14 mouse cellular contexts compared by ENCODE assay signal in the genomic region with DNA sequence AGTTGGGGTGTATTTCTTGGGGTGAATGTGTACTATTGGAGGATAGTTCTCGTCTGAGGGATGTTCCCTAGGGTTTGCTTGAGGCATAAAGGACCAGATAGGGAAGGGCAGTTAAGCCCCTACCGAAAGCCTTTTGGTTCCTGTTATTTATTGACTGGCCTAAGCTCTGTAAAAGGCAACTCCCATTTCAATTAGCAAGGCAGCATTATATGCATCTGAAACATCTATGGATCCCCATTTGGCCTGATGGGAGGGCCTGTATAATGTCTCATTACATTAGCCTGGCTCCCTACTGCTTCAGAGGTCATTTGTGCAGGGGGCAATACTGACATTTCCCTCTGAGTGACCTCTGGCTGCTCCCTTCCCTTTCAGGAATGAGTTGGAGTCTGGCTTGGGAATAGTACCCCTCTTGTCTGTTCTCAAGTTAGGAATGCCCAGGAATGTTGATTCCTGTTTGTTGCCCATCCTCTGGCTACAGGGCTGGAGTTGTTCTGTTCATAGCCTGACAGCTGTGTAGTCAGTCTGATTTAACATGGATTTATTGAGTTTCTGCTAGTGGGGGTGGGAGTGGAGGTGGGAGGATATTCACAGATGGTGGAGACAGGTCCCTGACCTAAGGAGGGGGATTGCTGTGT. TPM values are rescaled to one million over a fixed set of nuclear protein-coding genes. Genes with fewer than 3 reads are reported as not detected.
DNase-seq lines count a peak whose midpoint lies in the region; ATAC-seq and TF ChIP-seq lines count a peak whose summit lies in the region.
"Had no signal": no experiment of that assay in that cellular context is flagged by ENCODE, and none has a peak within 500 bp of the region (broad histone marks: within the 10 kb centered on the region; RNA-seq: fewer than 3 reads in every experiment).

No protein-coding gene starts in this region.

- H3K9ac ChIP-seq in intestine, embryonic 15.5 days: no peak overlapping the region
- no peak overlapping the region for H3K9ac ChIP-seq in intestine, postnatal 0 days (ENCODE audit: low read depth, low read length)
- H3K9ac ChIP-seq in neural tube, embryonic 11.5 days (ENCODE audit: low read length): no peak overlapping the region

- peak; percentile 48 for ATAC-seq in intestine, embryonic 15.5 days
- no peak for ATAC-seq in intestine, postnatal 0 days
- ATAC-seq in neural tube, embryonic 11.5 days (ENCODE audit: insufficient read depth, low FRiP score, low TSS enrichment): peak; percentile 72
- ATAC-seq: inflammation-experienced regulatory T-cells, adult 6 months; lung, postnatal 0 days had no signal

- TF ChIP-seq CTCF in cerebellum, adult 2 months (IDR thresholded peaks at IDR 0.05; ENCODE audit: borderline replicate concordance, insufficient read depth, low read depth, low read length): no peak
- no peak for TF ChIP-seq CTCF in intestine, postnatal 0 days (IDR thresholded peaks at IDR 0.05; ENCODE audit: low read depth)

- DNase-seq in cerebellum, adult 2 months: no peak
- no peak for DNase-seq in cerebellum, adult 11 months
- peak; percentile 67 for DNase-seq in embryo, embryonic 10 days (ENCODE audit: low spot score)
- DNase-seq in neural tube, embryonic 11.5 days (ENCODE audit: low spot score): peak; percentile 35
- DNase-seq in spleen, postnatal 36 days (ENCODE audit: low spot score in 2 of 2): no peak
- no peak for DNase-seq in gastrocnemius, adult 18-20 months (ENCODE audit: low spot score)
- DNase-seq: adrenal gland, postnatal 14 days had no signal

- WGBS in cerebellum, adult 2 months: 75% methylated on average over 2 of the region's 2 CpGs
- 58% methylated on average over 2 of the region's 2 CpGs for WGBS in intestine, embryonic 15.5 days
- 45% methylated on average over 2 of the region's 2 CpGs for WGBS in intestine, postnatal 0 days
- WGBS in neural tube, embryonic 11.5 days: 5% methylated on average over 2 of the region's 2 CpGs

- no peak overlapping the region for H3K4me2 ChIP-seq in intestine, embryonic 15.5 days (replicated peaks)
- no peak overlapping the region for H3K4me2 ChIP-seq in intestine, postnatal 0 days (replicated peaks; ENCODE audit: low read depth)
- no peak overlapping the region for H3K4me2 ChIP-seq in neural tube, embryonic 11.5 days (ENCODE audit: low read depth)
- H3K4me2 ChIP-seq: heart, embryonic 11.5 days; liver, embryonic 11.5 days had no signal

- H3K9me3 ChIP-seq in intestine, embryonic 15.5 days: no peaks in the 10 kb centered on the region
- H3K9me3 ChIP-seq in intestine, postnatal 0 days (ENCODE audit: control insufficient read depth): no peaks in the 10 kb centered on the region
- no peaks in the 10 kb centered on the region for H3K9me3 ChIP-seq in neural tube, embryonic 11.5 days (ENCODE audit: control insufficient read depth, low read length)

- no peak overlapping the region for H3K4me3 ChIP-seq in cerebellum, adult 2 months (replicated peaks; ENCODE audit: insufficient read depth, low read depth, low read length)
- H3K4me3 ChIP-seq in intestine, embryonic 15.5 days (replicated peaks): no peak overlapping the region
- no peak overlapping the region for H3K4me3 ChIP-seq in intestine, postnatal 0 days (ENCODE audit: low read depth, low read length)
- H3K4me3 ChIP-seq in neural tube, embryonic 11.5 days (ENCODE audit: low read depth, low read length): no peak overlapping the region

- peak overlapping the region; percentile 1 for H3K27ac ChIP-seq in cerebellum, adult 2 months (ENCODE audit: insufficient read depth, low read length)
- no peak overlapping the region for H3K27ac ChIP-seq in intestine, embryonic 15.5 days
- no peak overlapping the region for H3K27ac ChIP-seq in intestine, postnatal 0 days (ENCODE audit: low read depth, low read length)
- H3K27ac ChIP-seq in neural tube, embryonic 11.5 days (ENCODE audit: low read depth, low read length): peak overlapping the region; percentile 36; the same call in 1 of the 2 replicates

- no peaks in the 10 kb centered on the region for H3K27me3 ChIP-seq in cerebellum, adult 2 months (ENCODE audit: control insufficient read depth, insufficient read depth, low read length)
- H3K27me3 ChIP-seq in intestine, embryonic 15.5 days (replicated peaks): no peaks in the 10 kb centered on the region
- no peaks in the 10 kb centered on the region for H3K27me3 ChIP-seq in intestine, postnatal 0 days (replicated peaks; ENCODE audit: control insufficient read depth, insufficient read depth, low read length)
- no peaks in the 10 kb centered on the region for H3K27me3 ChIP-seq in neural tube, embryonic 11.5 days (ENCODE audit: control insufficient read depth, insufficient read depth, low read length)

- H3K4me1 ChIP-seq in cerebellum, adult 2 months (ENCODE audit: control insufficient read depth, insufficient read depth, low read length): peaks cover 22% of the 10 kb centered on the region; the same call in 1 of the 2 replicates
- peaks cover 20% of the 10 kb centered on the region for H3K4me1 ChIP-seq in intestine, embryonic 15.5 days (replicated peaks)
- H3K4me1 ChIP-seq in intestine, postnatal 0 days (replicated peaks; ENCODE audit: control insufficient read depth, insufficient read depth, low read length): peaks cover 7% of the 10 kb centered on the region
- H3K4me1 ChIP-seq in neural tube, embryonic 11.5 days (ENCODE audit: control insufficient read depth, insufficient read depth, low read length): peaks cover 20% of the 10 kb centered on the region

- no peak for TF ChIP-seq POLR2A in cerebellum, adult 2 months (IDR thresholded peaks at IDR 0.05; ENCODE audit: borderline replicate concordance, insufficient read depth, low read length)

- no peaks in the 10 kb centered on the region for H3K36me3 ChIP-seq in intestine, embryonic 15.5 days
- peaks cover 6% of the 10 kb centered on the region; the same call in 1 of the 2 replicates for H3K36me3 ChIP-seq in intestine, postnatal 0 days (ENCODE audit: control insufficient read depth, insufficient read depth)
- no peaks in the 10 kb centered on the region for H3K36me3 ChIP-seq in neural tube, embryonic 11.5 days (ENCODE audit: control insufficient read depth, insufficient read depth, low read length)

RNA-seq across cellular contexts. Expression of a gene that starts 17.3 kb away (rescaled TPM):
- 46.3 and 54.8 TPM in 2 replicates for polyA plus RNA-seq in cerebellum, adult 2 months (2012; rRNA removed)
- polyA plus RNA-seq in intestine, embryonic 15.5 days (2015; fragmentation: Nextera tagmentation; extraction: Ambion mirVana): 16.9 and 18.7 TPM in 2 replicates
- polyA plus RNA-seq in intestine, postnatal 0 days (2015; fragmentation: Nextera tagmentation; extraction: Ambion mirVana): 16.9 and 17.6 TPM in 2 replicates
- 20.9 and 23.3 TPM in 2 replicates for polyA plus RNA-seq in neural tube, embryonic 11.5 days (2014; fragmentation: Nextera tagmentation; extraction: Ambion mirVana)
- 10 to 100 TPM; 39.3 to 43.9 TPM for total RNA-seq in gastrocnemius, adult 18-20 months (2021)

RNA-seq across cellular contexts. Expression of a gene that starts 47.1 kb away (rescaled TPM):
- 4.9 and 5.4 TPM in 2 replicates for polyA plus RNA-seq in cerebellum, adult 2 months (2012; rRNA removed)
- polyA plus RNA-seq in intestine, embryonic 15.5 days (2015; fragmentation: Nextera tagmentation; extraction: Ambion mirVana): 0.10 and 0.15 TPM in 2 replicates
- 0.03 and 0.10 TPM in 2 replicates for polyA plus RNA-seq in intestine, postnatal 0 days (2015; fragmentation: Nextera tagmentation; extraction: Ambion mirVana)
- polyA plus RNA-seq in neural tube, embryonic 11.5 days (2014; fragmentation: Nextera tagmentation; extraction: Ambion mirVana): 2.4 and 2.6 TPM in 2 replicates
- not detected for total RNA-seq in gastrocnemius, adult 18-20 months (2021)
- total RNA-seq: adrenal gland, postnatal 14 days; monocyte, adult 5-6 weeks had no signal
- polyA plus RNA-seq: heart, embryonic 11.5 days; inflammation-experienced regulatory T-cells, adult 6 months; liver, embryonic 11.5 days had no signal

Comparison
In these comparisons a context has a peak if more than half of its experiments do, and no peak if none do; other contexts are left out.
1. DNase-seq: peak in embryo, embryonic 10 days (single experiment) and neural tube, embryonic 11.5 days (single experiment); none in cerebellum, adult 2 months (0 of 2), cerebellum, adult 11 months (single experiment), spleen, postnatal 36 days (0 of 2) and gastrocnemius, adult 18-20 months (single experiment).
2. H3K27ac ChIP-seq: peak in cerebellum, adult 2 months (single experiment) and neural tube, embryonic 11.5 days (single experiment); none in intestine, embryonic 15.5 days (single experiment) and intestine, postnatal 0 days (single experiment).